ENCODE assay signal across 10 mouse cellular contexts in the genomic region with DNA sequence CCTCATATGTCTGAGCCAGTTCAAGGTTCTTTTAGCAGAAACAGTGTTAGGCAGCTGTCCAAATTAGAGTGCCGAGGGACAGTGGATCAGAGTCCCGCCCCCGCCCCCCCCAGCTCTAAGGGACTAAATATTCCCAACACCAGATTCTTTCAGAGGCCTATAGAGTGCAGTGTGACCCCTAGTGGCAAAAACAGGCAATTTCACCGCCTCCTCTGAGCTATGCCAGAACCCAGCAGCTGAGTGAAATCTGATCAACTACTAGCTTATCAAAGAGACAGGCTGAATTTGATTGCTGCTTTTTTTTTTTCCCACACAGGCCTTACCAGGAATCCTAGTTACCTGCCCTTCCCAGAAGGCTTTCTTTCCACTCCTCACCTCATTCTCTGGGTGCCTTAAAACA. TPM values are rescaled to one million over a fixed set of nuclear protein-coding genes. Genes with fewer than 3 reads are reported as not detected.
DNase-seq lines count a peak whose midpoint lies in the region; ATAC-seq and TF ChIP-seq lines count a peak whose summit lies in the region.
"Had no signal": no experiment of that assay in that cellular context is flagged by ENCODE, and none has a peak within 500 bp of the region (broad histone marks: within the 10 kb centered on the region; RNA-seq: fewer than 3 reads in every experiment).

No protein-coding gene starts in this region.

- no peak overlapping the region for H3K4me3 ChIP-seq in kidney, embryonic 14.5 days (ENCODE audit: low read length)
- H3K4me3 ChIP-seq in MEL (ENCODE audit: control insufficient read depth in 1 of 2, insufficient read depth in 1 of 2, low read depth in 2 of 2, low read length in 2 of 2) = no peak overlapping the region
- H3K4me3 ChIP-seq: embryonic facial prominence, embryonic 13.5 days; liver, embryonic 15.5 days had no signal

- no peak overlapping the region for H3K4me2 ChIP-seq in kidney, embryonic 14.5 days (replicated peaks; ENCODE audit: low read depth, low read length)
- H3K4me2 ChIP-seq: embryonic facial prominence, embryonic 13.5 days; liver, embryonic 15.5 days had no signal

- TF ChIP-seq CTCF in MEL (IDR thresholded peaks at IDR 0.05 in 2 of 3, conservative IDR thresholded peaks at IDR 0.05 in 1 of 3; ENCODE audit: control insufficient read depth in 1 of 3, insufficient read depth in 1 of 3, low read depth in 2 of 3, low read length in 3 of 3, poor library complexity in 1 of 3, severe bottlenecking in 1 of 3) = peak; percentile 69 to 77 (median 74)

- H3K79me2 ChIP-seq in MEL (ENCODE audit: control insufficient read depth, insufficient read depth, low read length, poor library complexity) = peaks cover 2% of the 10 kb centered on the region; the same call in 1 of the 2 replicates

- TF ChIP-seq POLR2A in MEL (IDR thresholded peaks at IDR 0.05; ENCODE audit: control insufficient read depth in 1 of 2, insufficient read depth in 1 of 2, low read depth in 1 of 2, low read length in 2 of 2, poor library complexity in 1 of 2) = no peak

- WGBS in kidney, embryonic 14.5 days = 29% methylated on average over 4 of the region's 4 CpGs

- TF ChIP-seq EP300 in MEL (IDR thresholded peaks at IDR 0.05; ENCODE audit: low read depth in 1 of 2, low read length in 2 of 2) = no peak

- no peak for ATAC-seq in kidney, embryonic 14.5 days (ENCODE audit: low FRiP score, low TSS enrichment)
- ATAC-seq in megakaryocyte-erythroid progenitor cell, adult 5-6 weeks (replicated peaks; ENCODE audit: low FRiP score, low TSS enrichment, poor library complexity, severe bottlenecking) = no peak

- DNase-seq in kidney, adult 11 months = peak; percentile 36
- DNase-seq in MEL (ENCODE audit: low read depth, low spot score) = peak; percentile 67
- DNase-seq in c-Kit-positive CD71-positive TER-119-positive erythroid progenitor cells, embryonic 14.5 days (ENCODE audit: low spot score) = peak; percentile 38
- DNase-seq in frontal cortex, postnatal 36 days (ENCODE audit: low spot score in 2 of 2) = peak; percentile 35 to 75
- peak; percentile 61 to 69 for DNase-seq in layer of hippocampus, postnatal 10 days (ENCODE audit: low spot score in 2 of 2)
- DNase-seq in naive thymus-derived CD4-positive, alpha-beta T cell, adult 2 months (ENCODE audit: low read depth) = peak; percentile 59

- no peaks in the 10 kb centered on the region for H3K9me3 ChIP-seq in kidney, embryonic 14.5 days (ENCODE audit: control insufficient read depth, low read length)
- no peaks in the 10 kb centered on the region for H3K9me3 ChIP-seq in MEL (replicated peaks; ENCODE audit: insufficient read depth, low read length)
- H3K9me3 ChIP-seq: embryonic facial prominence, embryonic 13.5 days; liver, embryonic 15.5 days had no signal

- no peaks in the 10 kb centered on the region for H3K27me3 ChIP-seq in kidney, embryonic 14.5 days (ENCODE audit: control insufficient read depth, insufficient read depth, low read length)
- H3K27me3 ChIP-seq in MEL (ENCODE audit: control insufficient read depth in 1 of 2, insufficient read depth in 2 of 2, low read length in 2 of 2) = no peaks in the 10 kb centered on the region
- H3K27me3 ChIP-seq: embryonic facial prominence, embryonic 13.5 days; liver, embryonic 15.5 days had no signal

- H3K36me3 ChIP-seq in kidney, embryonic 14.5 days (ENCODE audit: control insufficient read depth, insufficient read depth, low read length) = peaks cover 4% of the 10 kb centered on the region; the same call in 1 of the 2 replicates
- H3K36me3 ChIP-seq in MEL (ENCODE audit: control insufficient read depth in 1 of 2, insufficient read depth in 2 of 2, low read length in 2 of 2) = peaks cover 0 to 7% of the 10 kb centered on the region in 2 experiments; a peak in 2 of 4 replicates
- H3K36me3 ChIP-seq: embryonic facial prominence, embryonic 13.5 days; liver, embryonic 15.5 days had no signal

- H3K27ac ChIP-seq in kidney, embryonic 14.5 days (ENCODE audit: low read depth, low read length) = no peak overlapping the region
- H3K27ac ChIP-seq in MEL (ENCODE audit: control insufficient read depth, low read depth, low read length) = no peak overlapping the region
- H3K27ac ChIP-seq: embryonic facial prominence, embryonic 13.5 days; liver, embryonic 15.5 days had no signal

- H3K9ac ChIP-seq in kidney, embryonic 14.5 days (ENCODE audit: low read depth, low read length) = no peak overlapping the region
- no peak overlapping the region for H3K9ac ChIP-seq in MEL (ENCODE audit: control insufficient read depth, low read depth, low read length, poor library complexity, severe bottlenecking)
- H3K9ac ChIP-seq: embryonic facial prominence, embryonic 13.5 days; liver, embryonic 15.5 days had no signal

- TF ChIP-seq RAD21 in MEL (IDR thresholded peaks at IDR 0.05; ENCODE audit: low read depth, low read length) = peak; percentile 64

- no peaks in the 10 kb centered on the region for H3K4me1 ChIP-seq in kidney, embryonic 14.5 days (ENCODE audit: control insufficient read depth, insufficient read depth, low read length)
- H3K4me1 ChIP-seq in MEL (ENCODE audit: control insufficient read depth in 1 of 2, insufficient read depth in 2 of 2, low read length in 2 of 2) = peaks cover 0 to 3% of the 10 kb centered on the region in 2 experiments; a peak in 1 of 4 replicates

TF ChIP-seq in MEL, 35 proteins besides CTCF, POLR2A, EP300 and RAD21 (continues in another document):
- TF ChIP-seq TBP (IDR thresholded peaks at IDR 0.05; ENCODE audit: low read depth, low read length) (no peak), ETS1 (IDR thresholded peaks at IDR 0.05; ENCODE audit: low read depth, low read length) (peak; percentile 53; the same call in 1 of the 2 replicates), CHD2 (IDR thresholded peaks at IDR 0.05; ENCODE audit: low read length) (no peak), HCFC1 (IDR thresholded peaks at IDR 0.05; ENCODE audit: low read depth, low read length) (no peak), NELFE (IDR thresholded peaks at IDR 0.05; ENCODE audit: low read depth, low read length) (no peak), MAFK (IDR thresholded peaks at IDR 0.05; ENCODE audit: borderline replicate concordance, low read depth, low read length) (no peak), NRF1 (IDR thresholded peaks at IDR 0.05; ENCODE audit: insufficient read depth, low read depth, low read length, poor library complexity, severe bottlenecking) (no peak), ZC3H11A (IDR thresholded peaks at IDR 0.05; ENCODE audit: low read depth, low read length) (peak; percentile 18; the same call in 1 of the 2 replicates), ELF1 (IDR thresholded peaks at IDR 0.05; ENCODE audit: low read depth, low read length) (no peak), MEF2A (IDR thresholded peaks at IDR 0.05; ENCODE audit: extremely low read depth, insufficient replicate concordance, low read depth, low read length, poor library complexity, severe bottlenecking) (no peak), POLR2AphosphoS2 (IDR thresholded peaks at IDR 0.05; ENCODE audit: low read length) (no peak), MYC (IDR thresholded peaks at IDR 0.05; ENCODE audit: low read depth, low read length) (no peak), RCOR1 (IDR thresholded peaks at IDR 0.05; ENCODE audit: low read depth, low read length) (peak; percentile 97), MAX (IDR thresholded peaks at IDR 0.05; ENCODE audit: low read length) (no peak), GATA1 (IDR thresholded peaks at IDR 0.05; ENCODE audit: low read depth, low read length) (peak; percentile 45; the same call in 1 of the 2 replicates), BHLHE40 (IDR thresholded peaks at IDR 0.05; ENCODE audit: borderline replicate concordance, low read depth, low read length) (no peak), TAL1 (IDR thresholded peaks at IDR 0.05; ENCODE audit: low read length) (no peak), MAZ (IDR thresholded peaks at IDR 0.05; ENCODE audit: low read depth, low read length) (no peak)

RNA-seq across cellular contexts. Expression of a gene that starts 4.4 kb away (rescaled TPM):
- polyA plus RNA-seq in kidney, embryonic 14.5 days (2014; fragmentation: Nextera tagmentation; extraction: Ambion mirVana) = 9.2 and 11.5 TPM in 2 replicates
- total RNA-seq in MEL (2012; rRNA removed) = 5.4 and 6.1 TPM in 2 replicates
- polyA plus RNA-seq in MEL (2012; ENCODE audit: insufficient read depth in 1 of 2, insufficient read length in 2 of 2, low read depth in 1 of 2, low replicate concordance in 2 of 2, missing spikeins in 1 of 2) = 10 to 100 TPM in 1 of 2 experiments, not detected in 1; 12.5 TPM
- total RNA-seq in layer of hippocampus, postnatal 10 days (2021) = 10 to 100 TPM; 34.6 to 35.7 TPM
- total RNA-seq in megakaryocyte-erythroid progenitor cell, adult 5-6 weeks (2014; fragmentation: Nextera tagmentation) = 5.3 and 9.8 TPM in 2 replicates
- total RNA-seq in megakaryocyte-erythroid progenitor cell, adult 5-6 weeks (2017) = 2.1 and 2.2 TPM in 2 replicates

RNA-seq across cellular contexts. Expression of a gene that starts 14.7 kb away (rescaled TPM):
- polyA plus RNA-seq in kidney, embryonic 14.5 days (2014; fragmentation: Nextera tagmentation; extraction: Ambion mirVana) = 4.6 and 6.3 TPM in 2 replicates
- 2.0 and 2.6 TPM in 2 replicates for total RNA-seq in MEL (2012; rRNA removed)
- polyA plus RNA-seq in MEL (2012; ENCODE audit: insufficient read depth in 1 of 2, insufficient read length in 2 of 2, low read depth in 1 of 2, low replicate concordance in 2 of 2, missing spikeins in 1 of 2) = 10 to 100 TPM in 1 of 2 experiments, not detected in 1; 11.4 TPM
- total RNA-seq in layer of hippocampus, postnatal 10 days (2021) = 10 to 100 TPM; 11.5 to 12.0 TPM
- 0.72 and 5.6 TPM in 2 replicates for total RNA-seq in megakaryocyte-erythroid progenitor cell, adult 5-6 weeks (2014; fragmentation: Nextera tagmentation)
- 1.8 and 4.2 TPM in 2 replicates for total RNA-seq in megakaryocyte-erythroid progenitor cell, adult 5-6 weeks (2017)

RNA-seq across cellular contexts. Expression of a gene that starts 15.8 kb away (rescaled TPM):
- polyA plus RNA-seq in kidney, embryonic 14.5 days (2014; fragmentation: Nextera tagmentation; extraction: Ambion mirVana) = 52.9 and 66.9 TPM in 2 replicates
- total RNA-seq in MEL (2012; rRNA removed) = 62.3 and 78.8 TPM in 2 replicates
- polyA plus RNA-seq in MEL (2012; ENCODE audit: insufficient read depth in 1 of 2, insufficient read length in 2 of 2, low read depth in 1 of 2, low replicate concordance in 2 of 2, missing spikeins in 1 of 2) = 10 to 100 TPM in 1 of 2 experiments, not detected in 1; 88.8 TPM
- 10 to 100 TPM; 11.7 to 13.4 TPM for total RNA-seq in layer of hippocampus, postnatal 10 days (2021)
- 45.3 and 61.1 TPM in 2 replicates for total RNA-seq in megakaryocyte-erythroid progenitor cell, adult 5-6 weeks (2014; fragmentation: Nextera tagmentation)
- 30.0 and 42.4 TPM in 2 replicates for total RNA-seq in megakaryocyte-erythroid progenitor cell, adult 5-6 weeks (2017)

RNA-seq across cellular contexts. Expression of a gene that starts 25.3 kb away (rescaled TPM):
- 0.10 and 0.12 TPM in 2 replicates for polyA plus RNA-seq in kidney, embryonic 14.5 days (2014; fragmentation: Nextera tagmentation; extraction: Ambion mirVana)
- total RNA-seq in MEL (2012; rRNA removed) = 0.08 TPM in 1 of 2 replicates, not detected in the other
- under 1 TPM in 1 of 2 experiments, not detected in 1; 0.22 TPM for polyA plus RNA-seq in MEL (2012; ENCODE audit: insufficient read depth in 1 of 2, insufficient read length in 2 of 2, low read depth in 1 of 2, low replicate concordance in 2 of 2, missing spikeins in 1 of 2)
- total RNA-seq in layer of hippocampus, postnatal 10 days (2021) = 100 to 1,000 TPM; 407 to 465 TPM
- total RNA-seq in megakaryocyte-erythroid progenitor cell, adult 5-6 weeks (2014; fragmentation: Nextera tagmentation) = not detected in 2 replicates
- total RNA-seq in megakaryocyte-erythroid progenitor cell, adult 5-6 weeks (2017) = 0.46 TPM in 1 of 2 replicates, not detected in the other
